Mouse (Mus musculus) telencephalon, adult 2 months (tissue): ENCODE data around the gene Dnajc16.

ENCODE experiments used
- DNase-seq: peaks from one replicate; pipeline ENCODE4 v3.0.0-alpha.2; 2011; ENCODE audit warnings: low read depth, low spot score

Gene Dnajc16

DNA sequence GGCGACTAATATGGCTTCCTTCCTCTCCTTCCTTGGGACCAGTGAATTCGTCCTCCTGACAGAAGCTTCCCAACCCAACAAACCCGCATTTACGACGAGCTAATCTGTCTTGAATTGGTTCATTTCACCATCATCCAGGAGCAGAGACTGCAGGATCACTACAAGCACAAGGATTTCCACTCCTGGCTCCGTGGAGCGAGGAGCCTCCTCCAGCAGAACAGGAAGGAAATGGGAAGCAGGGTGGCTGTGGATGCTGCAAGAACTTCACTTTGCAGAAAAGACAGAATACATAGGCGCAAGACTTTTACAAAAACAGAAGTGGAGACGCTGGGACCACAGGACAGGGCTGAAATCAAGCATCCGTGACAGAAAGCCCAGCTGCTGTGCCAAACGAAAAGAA lies 66.1 kb downstream of the Dnajc16 start:
- no peak for DNase-seq

DNA sequence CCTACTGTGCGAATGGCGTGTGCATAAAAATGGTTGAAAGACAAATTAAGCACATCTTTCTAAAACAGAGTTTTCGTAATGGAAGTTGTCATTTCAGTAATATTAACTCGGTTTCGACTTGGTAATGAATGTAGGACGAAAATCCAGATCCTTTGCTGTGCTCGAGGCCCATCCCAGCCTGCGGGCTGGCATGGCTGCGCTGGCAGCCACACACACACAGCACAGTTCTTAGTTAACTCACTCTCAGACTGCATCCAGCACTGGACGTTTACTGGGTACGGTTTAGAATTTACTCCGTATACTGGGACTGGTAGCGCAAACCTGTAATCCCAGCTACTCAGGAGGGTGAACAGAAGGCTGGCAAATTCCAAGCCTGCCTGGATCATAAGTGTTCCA lies 67.1 kb downstream of the Dnajc16 start:
- DNase-seq = no peak

DNA sequence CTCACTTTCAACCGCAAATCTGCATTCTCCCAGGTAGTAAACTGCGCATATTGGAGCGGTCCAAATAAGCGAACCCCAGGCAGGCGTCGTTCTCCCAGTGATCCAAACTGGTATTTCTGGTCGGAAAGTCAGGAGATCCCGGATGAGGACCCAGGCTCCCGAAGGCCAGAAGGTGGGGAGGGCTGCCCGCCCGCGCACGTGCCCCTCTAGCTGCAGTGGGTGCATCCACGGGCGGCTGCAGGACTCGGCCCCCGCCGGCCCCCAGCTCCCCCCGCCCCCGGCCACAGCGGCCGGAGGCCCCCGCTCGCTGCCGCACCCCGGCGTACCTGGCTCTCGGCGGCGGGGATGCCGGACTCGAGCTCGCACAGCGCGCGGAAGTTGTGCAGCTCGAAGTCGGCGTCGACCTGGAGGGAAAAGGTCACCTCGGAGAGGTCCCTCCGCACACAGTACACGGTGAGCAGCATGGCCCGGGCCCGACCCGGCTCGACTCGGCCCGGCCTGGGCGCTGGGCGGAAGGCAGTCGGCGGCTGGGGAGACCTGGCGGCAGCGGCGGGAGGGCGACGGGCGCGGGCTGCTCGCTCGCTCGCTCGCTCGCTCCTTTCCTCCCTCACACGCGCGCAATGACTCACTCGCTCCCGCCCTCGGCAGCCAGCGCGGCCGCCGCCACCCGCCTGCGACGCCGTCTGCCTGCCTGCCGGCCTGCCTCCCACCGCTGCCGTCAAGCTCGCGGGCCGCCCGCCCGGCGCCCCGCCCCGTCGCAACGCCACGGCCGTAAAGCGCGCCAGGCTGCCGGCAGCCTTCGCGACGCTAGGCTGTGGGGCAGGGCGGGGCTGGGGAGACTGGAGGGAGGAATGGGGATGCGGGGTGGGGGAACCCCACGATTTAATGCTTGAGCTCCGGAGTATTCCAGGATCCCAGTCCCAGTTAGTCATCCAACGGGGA lies 67.7 kb downstream of the Dnajc16 start, which contains the start of gene Ddi2:
Ddi2 (minus strand) TSS at position 689 of the 942 bp plus-strand sequence.
- peak; percentile 83 for DNase-seq

DNA sequence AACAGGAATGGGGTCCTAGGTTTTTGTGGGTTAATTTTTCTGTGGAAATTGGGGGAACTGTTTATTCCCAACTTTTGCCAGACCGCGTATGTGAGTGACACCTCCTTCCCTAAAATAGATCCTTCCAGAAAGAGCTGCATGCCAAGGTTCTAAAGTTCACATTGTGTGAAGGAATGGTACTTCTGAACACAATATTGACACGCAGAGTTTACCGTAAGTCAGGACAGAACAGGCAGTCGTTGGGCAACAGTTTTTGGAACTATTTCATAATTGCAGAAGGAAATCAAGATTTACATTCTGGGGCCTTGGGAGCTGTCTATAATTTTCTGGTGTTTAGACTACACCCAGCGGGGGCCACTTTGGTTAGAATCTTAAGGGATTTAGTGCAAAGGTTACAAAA lies 68.8 kb downstream of the Dnajc16 start:
- DNase-seq = no peak

DNA sequence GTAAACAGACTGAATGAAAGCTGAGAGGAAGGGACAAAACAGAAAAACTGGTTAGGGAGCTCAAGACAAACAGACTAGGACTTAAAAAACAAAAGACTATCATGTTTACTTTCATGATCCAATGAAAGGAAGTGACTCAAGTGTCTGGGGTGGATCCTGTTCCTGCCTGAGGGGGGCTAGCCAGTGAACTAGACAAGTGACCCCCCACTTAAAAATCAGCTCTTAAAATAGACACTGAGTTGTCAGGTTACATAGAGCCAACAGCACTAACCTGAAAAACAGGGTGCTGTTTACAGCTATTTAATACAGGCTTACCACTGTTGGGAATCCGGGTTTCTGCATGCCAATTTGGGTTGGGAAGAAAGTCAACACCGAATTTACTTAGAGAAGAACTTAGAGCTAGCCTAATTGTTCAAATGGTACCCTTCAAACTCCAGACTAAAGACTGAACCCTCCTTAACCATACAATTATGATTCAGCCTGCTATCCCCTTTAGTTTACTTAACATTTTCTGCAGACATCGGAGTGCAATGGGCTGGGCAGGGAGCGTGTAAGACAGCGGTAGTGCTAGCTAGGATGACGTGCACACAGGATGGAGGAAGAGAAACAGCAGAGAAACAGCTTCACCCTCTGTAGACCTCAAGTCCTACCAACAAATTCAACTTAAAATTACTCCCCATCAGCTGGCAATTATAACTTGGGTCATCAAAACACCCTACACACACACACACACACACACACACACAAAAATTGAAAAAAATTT lies 69.8 kb downstream of the Dnajc16 start:
- DNase-seq = no peak

DNA sequence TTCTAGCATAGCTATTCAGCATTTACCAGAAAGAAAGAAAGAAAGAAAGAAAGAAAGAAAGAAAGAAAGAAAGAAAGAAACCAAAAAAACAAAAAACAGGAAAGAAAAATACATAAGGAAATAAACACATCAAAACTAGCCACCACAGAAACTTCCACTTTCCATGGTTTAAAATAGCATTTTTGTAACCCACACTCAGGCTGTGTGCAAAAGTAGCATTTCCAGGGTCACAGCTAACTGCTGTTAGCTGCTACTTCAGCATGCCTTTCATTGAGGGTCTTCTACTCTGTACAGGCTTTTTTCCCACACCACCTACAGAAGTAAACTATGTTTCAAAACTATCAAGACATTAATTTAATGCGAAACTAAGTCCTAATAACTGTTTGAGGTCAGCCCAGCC lies 71.4 kb downstream of the Dnajc16 start:
- DNase-seq = no peak

DNA sequence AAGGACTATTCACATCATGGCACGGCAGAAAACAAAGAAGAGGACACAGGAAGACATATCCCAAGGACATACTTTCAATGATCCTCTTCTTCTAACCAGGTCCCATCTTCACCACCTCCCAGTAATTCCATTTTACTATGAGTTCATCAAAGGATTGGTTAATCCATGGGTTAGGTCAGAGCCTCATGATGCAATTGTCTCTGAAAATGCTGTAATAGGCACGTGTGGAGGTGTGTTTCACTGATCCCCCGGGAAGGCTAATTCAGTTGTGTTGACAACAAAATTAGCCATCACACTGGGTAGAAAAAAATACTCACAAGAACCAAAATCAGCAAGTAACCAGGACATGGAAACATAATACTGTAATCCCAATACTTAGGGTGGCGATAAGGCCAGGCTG lies 73.1 kb downstream of the Dnajc16 start:
- no peak for DNase-seq

DNA sequence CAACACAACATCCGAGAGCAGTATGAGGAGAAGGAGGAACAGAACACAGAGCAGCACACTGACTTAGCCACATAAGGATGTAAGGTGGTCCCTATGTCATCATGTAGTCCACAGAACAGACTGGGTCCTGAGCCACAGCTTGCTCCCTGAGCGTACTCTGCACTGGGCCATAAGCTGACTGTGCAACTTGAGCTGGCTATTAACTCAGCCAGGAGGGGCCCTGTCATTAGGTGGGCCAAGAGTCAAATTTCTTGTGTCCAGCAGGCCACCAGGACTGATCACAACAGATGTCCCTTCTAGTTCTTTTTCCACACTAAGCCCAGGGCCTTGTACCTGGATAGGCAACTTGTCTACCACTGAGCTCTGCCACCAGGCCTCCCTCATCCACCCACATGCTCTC lies 75.7 kb downstream of the Dnajc16 start:
- DNase-seq = no peak

DNA sequence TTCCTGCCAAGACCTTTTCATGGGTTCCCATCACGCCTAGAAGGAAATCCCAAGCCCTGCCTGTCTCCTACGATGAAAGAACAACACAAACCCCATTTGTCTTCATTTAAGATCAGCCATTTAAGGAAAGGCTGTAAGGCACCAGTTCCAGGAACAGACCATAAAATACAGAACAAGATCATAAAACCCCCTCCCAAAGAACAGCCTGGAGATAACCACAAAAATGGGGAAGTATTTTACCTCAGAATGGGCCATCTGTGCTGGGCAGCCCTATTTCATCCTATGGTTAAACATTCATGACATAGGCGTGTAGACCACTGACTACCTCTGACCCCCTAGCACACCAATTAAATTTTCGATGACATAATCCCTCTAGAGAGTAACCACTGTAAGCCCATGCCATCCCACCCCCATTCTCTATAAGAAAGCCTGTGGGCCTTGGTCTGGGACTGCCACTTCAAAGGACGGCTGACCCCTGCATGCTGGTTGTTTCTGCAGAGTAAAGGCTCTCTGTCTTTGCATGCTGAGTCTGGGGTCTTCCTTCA lies 77.1 kb downstream of the Dnajc16 start:
- no peak for DNase-seq

DNA sequence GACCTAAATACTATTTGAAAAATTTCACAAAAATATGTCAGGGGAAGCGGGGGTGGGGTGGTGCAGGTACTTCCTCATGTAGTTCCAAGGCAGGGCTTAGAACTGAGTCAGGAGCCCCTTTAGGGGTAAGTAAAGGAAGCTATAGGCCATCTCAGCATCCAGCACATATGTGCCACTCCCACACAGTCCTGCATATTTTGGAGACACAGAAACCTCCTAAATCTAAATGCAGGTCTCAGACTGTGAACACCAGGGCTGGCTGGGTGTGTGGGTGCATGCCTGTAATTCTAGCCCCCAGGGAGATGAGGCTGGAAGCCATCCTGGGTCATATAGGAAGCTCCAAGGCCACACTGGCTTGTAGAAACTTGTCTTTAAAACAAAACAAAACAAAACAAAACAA lies 79.5 kb downstream of the Dnajc16 start:
- DNase-seq = no peak
